Mouse (Mus musculus) liver, embryonic 13.5 days (tissue): ENCODE results near the gene Ust. TPM values are rescaled to one million over a fixed set of nuclear protein-coding genes. Genes with fewer than 3 reads are reported as not detected.

Experiments used
- ATAC-seq: fragments of 200-750 bp; cut with Nextera tagmentation; 2 replicates; pipeline ENCODE4 v1.8.0; 2017; ENCODE audit warnings: low read depth, mild to moderate bottlenecking, moderate number of reproducible peaks, moderate library complexity
- DNase-seq: peaks from one replicate; pipeline ENCODE4 v3.0.0; 2022
- H3K27ac ChIP-seq: fragments of 300-500 bp; sonication (generic); 2 replicates; pipeline ENCODE4 v1.5.1; 2015; ENCODE audit warnings: moderate library complexity, mild to moderate bottlenecking, inconsistent platforms
- H3K27me3 ChIP-seq: fragments of 300-500 bp; sonication (generic); 2 replicates; pipeline ENCODE4 v1.6.1; 2015; ENCODE audit warnings: mild to moderate bottlenecking, inconsistent platforms
- H3K36me3 ChIP-seq: fragments of 300-500 bp; sonication (generic); 2 replicates; pipeline ENCODE4 v1.6.1; 2015; ENCODE audit warnings: mild to moderate bottlenecking, inconsistent platforms
- H3K4me1 ChIP-seq: fragments of 300-500 bp; sonication (generic); replicated peaks from 2 replicates; pipeline ENCODE4 v1.6.1; 2015; ENCODE audit warnings: inconsistent platforms
- H3K4me2 ChIP-seq: fragments of 300-500 bp; sonication (generic); 2 replicates; pipeline ENCODE4 v1.6.1; 2015; ENCODE audit warnings: inconsistent platforms, mild to moderate bottlenecking, moderate library complexity
- H3K4me3 ChIP-seq: fragments of 300-500 bp; sonication (generic); replicated peaks from 2 replicates; pipeline ENCODE4 v1.5.1; 2015; ENCODE audit warnings: mild to moderate bottlenecking, inconsistent platforms
- H3K9ac ChIP-seq: fragments of 300-500 bp; sonication (generic); 2 replicates; pipeline ENCODE4 v1.6.1; 2015; ENCODE audit warnings: mild to moderate bottlenecking, inconsistent platforms
- H3K9me3 ChIP-seq: fragments of 300-500 bp; sonication (generic); replicated peaks from 2 replicates; pipeline ENCODE4 v1.6.1; 2016; ENCODE audit warnings: inconsistent platforms
- WGBS: fragments of 180-500 bp; shearing (Covaris S2); methylation state at CpG from one replicate; pipeline ENCODE4 v1.1.7; 2015; ENCODE audit not compliant: insufficient replicate concordance; 5-methylcytosine and 5-hydroxymethylcytosine counted together
- polyA plus RNA-seq: library from polyadenylated mRNA; unstranded; fragments of >200 nt; fragmentation: Nextera tagmentation; extraction: Ambion mirVana; gene quantifications from 2 replicates; pipeline ENCODE4 v1.2.1, GENCODE M21; 2015

Ust gene
- polyA plus RNA-seq, 1 experiment from 2014 or later: 0.51 TPM

DNA sequence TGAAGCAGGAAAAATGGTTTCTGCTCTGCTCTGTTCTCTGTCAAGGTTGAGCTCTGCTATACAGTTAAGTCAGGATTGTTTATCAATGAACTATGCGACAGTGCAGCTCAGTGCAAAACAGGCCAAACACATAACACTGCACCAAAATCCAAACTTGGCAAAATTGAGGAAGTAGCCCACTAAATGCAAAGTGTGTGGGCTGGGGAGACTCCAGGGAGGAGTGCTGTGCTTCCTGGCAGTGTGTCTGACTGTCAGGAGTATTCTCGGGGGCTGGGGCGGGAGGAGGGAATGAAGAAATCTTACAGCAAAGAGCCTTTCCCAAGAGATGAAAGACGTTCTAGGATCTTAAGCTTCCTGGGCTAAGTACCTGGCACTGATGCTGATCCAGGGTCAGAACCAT lies 165.1 kb downstream of the Ust start:
- Histone ChIP-seq H3K36me3 (no peaks in the 10 kb centered on the region), H3K27ac (no peak overlapping the region)

DNA sequence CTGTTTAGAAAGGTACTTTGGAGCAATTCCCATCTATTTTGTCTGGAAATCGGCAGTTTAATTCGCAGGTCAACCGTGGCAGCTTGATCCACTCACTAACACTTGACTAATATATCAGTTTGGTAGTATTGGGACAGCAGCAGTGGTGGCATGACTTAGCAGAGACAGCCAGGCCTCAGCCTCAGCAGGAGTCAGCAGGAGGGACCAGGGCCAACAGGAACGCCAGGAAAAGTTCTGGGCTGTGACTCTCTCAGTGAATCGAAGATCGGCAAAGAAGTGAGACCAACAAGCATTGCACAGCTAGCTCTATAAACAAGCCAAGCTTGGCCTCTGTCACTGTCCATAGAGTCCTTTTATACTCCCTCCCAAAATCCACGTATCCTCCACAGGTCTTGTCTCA lies 168.0 kb downstream of the Ust start:
- no peak overlapping the region for H3K9ac ChIP-seq
- DNase-seq (no peak), ATAC-seq (no peak)
- 71% methylated on average over 7 of the region's 7 CpGs for WGBS
- H3K27ac ChIP-seq: no peak overlapping the region
- no peaks in the 10 kb centered on the region for H3K27me3 ChIP-seq
- H3K4me1 ChIP-seq: no peaks in the 10 kb centered on the region
- no peaks in the 10 kb centered on the region for H3K9me3 ChIP-seq
- H3K36me3 ChIP-seq: no peaks in the 10 kb centered on the region
- H3K4me2 ChIP-seq: no peak overlapping the region
- no peak overlapping the region for H3K4me3 ChIP-seq

More for the DNA sequence above, 165.1 kb downstream of the Ust start:
- Histone ChIP-seq H3K4me2 (no peak overlapping the region), H3K9me3 (no peaks in the 10 kb centered on the region), H3K4me3 (no peak overlapping the region), H3K4me1 (no peaks in the 10 kb centered on the region), H3K9ac (no peak overlapping the region), H3K27me3 (no peaks in the 10 kb centered on the region)
- DNase-seq: no peak
- WGBS: 42% methylated on average over 4 of the region's 4 CpGs
- ATAC-seq: no peak

DNA sequence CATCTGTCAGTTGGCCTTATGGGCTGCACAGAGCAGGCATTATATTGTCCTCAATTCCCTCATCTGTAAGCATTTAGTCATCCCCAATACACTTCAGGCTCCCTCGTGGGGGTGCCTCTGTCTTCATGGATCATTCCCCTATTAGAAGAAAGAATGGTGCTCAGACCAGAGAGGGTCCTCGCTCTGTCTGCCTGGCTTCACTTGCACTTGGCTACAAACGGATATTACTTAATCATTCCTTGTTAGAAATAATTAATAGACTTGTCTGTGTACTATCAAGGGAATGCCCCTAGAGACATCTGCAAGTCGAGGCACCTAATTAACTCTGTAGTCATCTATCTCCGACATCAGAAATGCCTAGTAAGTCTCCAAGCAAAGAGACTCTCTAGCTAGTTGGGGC lies 171.1 kb downstream of the Ust start:
- H3K9me3 ChIP-seq: no peaks in the 10 kb centered on the region
- DNase-seq (no peak), ATAC-seq (no peak)
- H3K9ac ChIP-seq: no peak overlapping the region
- H3K4me2 ChIP-seq: no peak overlapping the region
- H3K36me3 ChIP-seq: no peaks in the 10 kb centered on the region
- H3K4me3 ChIP-seq: no peak overlapping the region
- WGBS: 53% methylated on average over 5 of the region's 5 CpGs
- no peaks in the 10 kb centered on the region for H3K27me3 ChIP-seq
- no peak overlapping the region for H3K27ac ChIP-seq
- H3K4me1 ChIP-seq: no peaks in the 10 kb centered on the region

DNA sequence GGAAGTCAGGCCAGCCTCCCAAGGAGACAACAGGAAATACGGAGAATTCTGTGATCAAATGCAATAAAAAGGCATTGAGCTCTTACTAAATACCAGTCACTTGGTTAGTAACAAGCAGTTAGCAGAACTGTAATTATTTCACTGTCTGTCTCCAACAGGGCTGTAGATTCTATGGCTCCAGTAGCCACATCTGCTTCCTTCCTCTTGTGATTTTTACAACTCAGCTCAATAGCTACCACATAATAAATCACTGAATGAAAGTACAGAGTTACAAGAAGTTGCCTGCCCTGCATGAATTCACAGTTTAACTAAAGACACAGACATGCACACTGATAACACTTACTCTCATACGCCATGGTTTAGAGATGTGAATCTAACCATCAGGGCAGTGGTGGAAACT lies 176.1 kb downstream of the Ust start:
- Histone ChIP-seq H3K4me2 (no peak overlapping the region), H3K36me3 (no peaks in the 10 kb centered on the region), H3K27me3 (no peaks in the 10 kb centered on the region), H3K4me3 (no peak overlapping the region), H3K9ac (no peak overlapping the region), H3K27ac (no peak overlapping the region), H3K9me3 (no peaks in the 10 kb centered on the region), H3K4me1 (no peaks in the 10 kb centered on the region)
- WGBS: 59% methylated on average over 2 of the region's 2 CpGs
- DNase-seq (no peak), ATAC-seq (no peak)

DNA sequence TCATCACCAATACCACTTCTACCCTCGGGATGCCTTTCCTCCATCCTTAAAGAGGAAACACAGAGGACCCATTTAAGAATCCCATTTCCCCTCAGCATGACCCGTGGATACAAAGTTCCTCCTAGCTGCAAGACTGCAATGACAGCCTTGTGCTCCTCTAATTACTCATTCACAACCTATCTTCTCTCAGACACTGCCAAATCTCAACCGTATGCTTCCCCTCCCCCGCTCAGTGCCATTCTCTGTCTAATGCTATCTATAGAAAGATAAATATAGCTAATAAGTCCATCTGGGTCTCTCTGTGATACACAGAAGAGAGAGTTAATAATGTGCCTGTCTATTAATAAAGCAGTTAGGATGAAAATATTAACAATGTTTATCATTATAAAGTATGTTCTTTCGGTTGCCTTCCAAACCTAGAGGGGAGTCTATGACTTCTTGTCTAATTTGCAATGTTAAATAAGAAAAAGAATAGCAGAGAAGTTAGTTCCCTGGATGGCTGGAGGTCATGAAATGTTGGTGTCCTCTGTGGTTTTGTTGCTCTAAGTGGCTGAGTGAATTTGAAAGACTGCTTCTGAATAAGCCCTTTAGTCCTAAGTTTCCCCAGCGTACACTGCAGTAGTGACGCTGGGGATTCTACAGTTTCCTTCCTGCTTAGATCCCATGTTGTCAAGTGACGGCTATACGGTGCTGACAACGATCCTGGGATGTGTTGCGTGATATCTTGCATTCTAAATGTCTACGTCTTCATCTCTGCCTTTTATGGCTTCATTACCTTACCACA lies 178.8 kb downstream of the Ust start:
- 65% methylated on average over 12 of the region's 12 CpGs for WGBS
- no peaks in the 10 kb centered on the region for H3K36me3 ChIP-seq
- DNase-seq: no peak

DNA sequence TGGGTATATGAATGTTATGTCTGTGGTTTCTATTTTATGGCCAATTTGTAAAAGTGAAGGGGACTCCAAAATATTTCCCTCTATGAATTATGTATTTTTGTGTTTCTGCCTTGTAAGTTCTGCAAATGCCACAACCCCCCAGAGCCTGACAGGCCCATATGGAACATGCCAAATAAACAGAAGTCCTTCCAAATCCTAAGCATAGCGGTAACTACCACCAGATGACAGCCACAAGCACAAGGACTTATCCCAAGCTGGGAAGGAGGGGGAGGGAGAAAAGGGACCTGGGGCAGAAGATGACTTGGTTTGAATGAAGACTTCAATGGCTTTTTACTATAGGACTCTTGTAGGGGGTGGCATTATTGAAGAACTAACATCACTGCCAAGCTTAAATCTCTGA lies 182.0 kb downstream of the Ust start:
- no peaks in the 10 kb centered on the region for H3K4me1 ChIP-seq
- H3K27ac ChIP-seq: no peak overlapping the region
- no peaks in the 10 kb centered on the region for H3K9me3 ChIP-seq
- H3K9ac ChIP-seq: no peak overlapping the region
- WGBS: 68% methylated on average over 1 of the region's 1 CpGs
- DNase-seq: no peak
- no peaks in the 10 kb centered on the region for H3K36me3 ChIP-seq
- H3K4me2 ChIP-seq: no peak overlapping the region
- no peak for ATAC-seq
- no peak overlapping the region for H3K4me3 ChIP-seq
- no peaks in the 10 kb centered on the region for H3K27me3 ChIP-seq

More for the DNA sequence above, 178.8 kb downstream of the Ust start:
- Histone ChIP-seq H3K4me3 (no peak overlapping the region), H3K9ac (no peak overlapping the region), H3K27me3 (no peaks in the 10 kb centered on the region), H3K4me2 (no peak overlapping the region), H3K27ac (no peak overlapping the region), H3K9me3 (no peaks in the 10 kb centered on the region), H3K4me1 (no peaks in the 10 kb centered on the region)
- ATAC-seq: no peak

DNA sequence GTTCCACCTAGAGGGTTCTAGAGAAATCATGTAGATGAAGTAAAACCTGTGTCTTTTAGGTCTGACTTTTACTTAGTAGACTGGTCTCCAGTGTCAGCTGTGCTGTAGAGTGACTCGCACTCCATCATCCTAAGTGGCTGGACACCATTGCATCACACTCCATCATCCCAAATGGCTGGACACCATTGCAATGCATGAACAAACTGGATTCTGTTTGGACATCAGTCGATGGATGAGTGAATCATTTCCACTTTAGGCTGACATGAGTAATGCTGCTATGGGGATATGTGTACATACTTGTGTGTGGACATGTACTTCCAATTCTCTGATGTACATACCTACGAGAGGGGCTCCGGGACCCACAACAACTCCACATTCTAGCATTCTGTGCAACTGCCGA lies 187.7 kb downstream of the Ust start:
- Histone ChIP-seq H3K9ac (no peak overlapping the region), H3K9me3 (no peaks in the 10 kb centered on the region), H3K4me3 (no peak overlapping the region), H3K27me3 (no peaks in the 10 kb centered on the region), H3K36me3 (no peaks in the 10 kb centered on the region), H3K4me2 (no peak overlapping the region), H3K27ac (no peak overlapping the region), H3K4me1 (no peaks in the 10 kb centered on the region)
- ATAC-seq (no peak), DNase-seq (no peak)
- 64% methylated on average over 5 of the region's 5 CpGs for WGBS

DNA sequence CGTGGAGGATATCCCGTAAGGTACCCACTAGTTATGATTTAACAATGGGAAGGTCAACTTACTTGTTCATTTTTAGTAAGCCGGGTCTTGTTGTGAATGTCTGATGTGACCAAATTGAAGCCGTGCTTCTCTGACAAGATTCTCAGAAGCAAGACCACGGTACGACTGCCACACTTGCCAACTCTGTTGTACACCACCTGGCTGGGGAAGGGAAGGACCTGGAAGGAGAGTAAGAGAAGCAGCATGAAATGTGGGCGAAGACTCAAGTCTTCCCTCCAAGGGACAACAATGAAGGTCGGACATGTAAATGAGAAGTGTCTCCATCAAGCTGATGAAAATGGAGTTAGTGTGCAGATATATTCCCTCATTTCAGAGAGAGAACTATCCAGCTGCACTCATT lies 188.6 kb downstream of the Ust start:
- no peak for ATAC-seq
- WGBS: 70% methylated on average over 8 of the region's 8 CpGs
- H3K9me3 ChIP-seq: no peaks in the 10 kb centered on the region

DNA sequence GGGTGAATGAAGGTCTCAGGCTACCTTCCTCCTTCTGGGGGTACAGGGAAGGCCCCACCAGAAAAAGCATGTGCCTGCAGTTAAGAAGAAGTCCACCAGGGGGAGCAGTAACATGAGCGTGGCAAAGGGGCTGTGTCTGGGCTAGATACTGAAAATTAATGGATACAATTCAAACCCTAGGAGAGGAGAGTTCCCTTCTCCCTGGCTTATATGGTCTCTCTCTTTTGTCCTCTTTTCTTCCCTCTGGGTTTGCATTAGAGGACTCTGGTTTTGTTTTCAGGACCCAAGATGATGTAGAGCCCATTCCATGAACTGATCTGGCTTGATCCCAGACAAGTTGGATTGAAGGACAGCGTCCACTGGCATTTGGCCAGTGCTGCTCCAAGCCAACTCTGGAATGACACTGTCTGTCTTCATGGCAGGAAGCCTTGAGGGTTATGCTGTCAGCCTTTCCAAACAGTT lies 195.3 kb downstream of the Ust start:
- DNase-seq: no peak
- no peak for ATAC-seq
- WGBS: 29% methylated on average over 2 of the region's 2 CpGs

More for the DNA sequence above, 188.6 kb downstream of the Ust start:
- no peaks in the 10 kb centered on the region for H3K27me3 ChIP-seq
- DNase-seq: no peak
- H3K9ac ChIP-seq: no peak overlapping the region
- no peak overlapping the region for H3K4me2 ChIP-seq
- H3K4me3 ChIP-seq: no peak overlapping the region
- H3K4me1 ChIP-seq: no peaks in the 10 kb centered on the region
- no peak overlapping the region for H3K27ac ChIP-seq
- H3K36me3 ChIP-seq: no peaks in the 10 kb centered on the region

DNA sequence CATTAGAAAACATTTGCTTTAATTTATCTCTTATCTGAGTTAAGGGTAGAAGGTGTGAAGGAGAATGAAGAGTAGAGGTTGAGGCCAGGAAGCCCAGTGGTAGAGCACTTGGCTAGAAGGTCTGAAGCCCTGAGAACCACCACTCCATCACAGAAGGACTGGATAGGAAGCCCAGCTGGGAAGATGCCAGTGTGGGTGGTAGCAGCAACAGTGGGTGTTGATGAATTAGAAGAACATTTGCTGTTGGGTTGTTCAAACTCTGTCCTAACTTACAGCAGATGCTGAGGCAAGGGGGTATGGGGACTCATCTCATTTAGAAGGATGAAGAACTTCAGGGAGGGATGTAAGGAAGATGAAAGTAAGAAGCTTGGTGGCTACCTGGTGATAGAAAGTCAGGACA lies 197.9 kb downstream of the Ust start:
- no peak overlapping the region for H3K4me2 ChIP-seq
- no peaks in the 10 kb centered on the region for H3K4me1 ChIP-seq

More for the DNA sequence above, 195.3 kb downstream of the Ust start:
- Histone ChIP-seq H3K27me3 (no peaks in the 10 kb centered on the region), H3K4me3 (no peak overlapping the region), H3K36me3 (no peaks in the 10 kb centered on the region), H3K4me1 (no peaks in the 10 kb centered on the region), H3K9ac (no peak overlapping the region), H3K4me2 (no peak overlapping the region), H3K27ac (no peak overlapping the region), H3K9me3 (no peaks in the 10 kb centered on the region)

DNA sequence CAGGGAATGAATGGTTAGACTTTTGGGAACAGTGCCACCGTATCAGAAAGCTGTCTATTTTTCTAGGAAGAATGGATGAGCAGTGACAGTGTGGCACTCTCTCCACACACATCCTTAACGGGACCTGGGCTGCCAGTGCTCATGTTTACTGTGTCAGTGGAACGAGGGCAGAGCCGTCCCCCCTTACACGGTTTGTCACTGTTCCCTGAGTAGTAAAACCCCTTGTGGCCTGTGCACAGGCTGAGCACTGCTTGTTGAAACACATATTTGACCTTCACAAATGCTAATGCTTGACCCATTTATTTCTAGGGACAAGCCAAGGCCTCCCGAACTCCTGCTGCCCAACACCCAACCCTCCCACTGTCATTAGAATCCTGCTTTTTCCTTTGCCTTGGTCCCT lies 209.2 kb downstream of the Ust start:
- Histone ChIP-seq H3K9me3 (no peaks in the 10 kb centered on the region), H3K36me3 (no peaks in the 10 kb centered on the region), H3K9ac (no peak overlapping the region), H3K4me3 (no peak overlapping the region), H3K27me3 (no peaks in the 10 kb centered on the region), H3K27ac (no peak overlapping the region), H3K4me1 (no peaks in the 10 kb centered on the region), H3K4me2 (no peak overlapping the region)
- DNase-seq (no peak), ATAC-seq (no peak)
- WGBS: 67% methylated on average over 6 of the region's 6 CpGs

More for the DNA sequence above, 197.9 kb downstream of the Ust start:
- no peak overlapping the region for H3K4me3 ChIP-seq
- DNase-seq: no peak
- no peaks in the 10 kb centered on the region for H3K27me3 ChIP-seq
- no peak overlapping the region for H3K27ac ChIP-seq
- H3K9ac ChIP-seq: no peak overlapping the region
- H3K9me3 ChIP-seq: no peaks in the 10 kb centered on the region
- no peak for ATAC-seq
- H3K36me3 ChIP-seq: no peaks in the 10 kb centered on the region

DNA sequence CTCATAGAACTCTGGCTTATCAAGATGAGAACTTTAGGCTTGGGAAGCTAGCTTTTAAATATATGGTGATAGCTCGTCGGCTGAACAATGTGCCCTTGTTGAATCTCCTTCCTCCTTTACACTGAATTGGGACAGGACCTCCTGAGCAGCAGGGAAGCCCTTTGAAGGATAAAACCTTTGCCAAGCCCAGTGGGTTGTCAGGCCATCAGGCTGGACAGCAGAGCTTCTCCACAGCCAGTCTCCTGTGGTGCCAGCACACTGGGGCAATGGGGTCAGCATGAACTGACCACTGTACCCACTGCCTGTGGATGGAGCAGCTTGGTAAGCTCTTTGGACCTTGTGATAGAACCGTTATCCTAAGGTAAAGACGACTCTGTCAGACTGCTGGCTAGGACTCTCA lies 214.4 kb downstream of the Ust start:
- DNase-seq (no peak), ATAC-seq (no peak)
- no peak overlapping the region for H3K27ac ChIP-seq
- H3K9me3 ChIP-seq: no peaks in the 10 kb centered on the region
- no peaks in the 10 kb centered on the region for H3K36me3 ChIP-seq
- no peak overlapping the region for H3K4me2 ChIP-seq
- 65% methylated on average over 4 of the region's 4 CpGs for WGBS
- no peak overlapping the region for H3K9ac ChIP-seq
- H3K27me3 ChIP-seq: no peaks in the 10 kb centered on the region
- H3K4me1 ChIP-seq: no peaks in the 10 kb centered on the region
- H3K4me3 ChIP-seq: no peak overlapping the region
